Mouse (Mus musculus): ENCODE results near the gene Zic4. TPM values are rescaled to one million over a fixed set of nuclear protein-coding genes. Genes with fewer than 3 reads are reported as not detected.

The Zic4 gene
- polyA plus RNA-seq, 1 experiment from 2014 or later = not detected

DNA sequence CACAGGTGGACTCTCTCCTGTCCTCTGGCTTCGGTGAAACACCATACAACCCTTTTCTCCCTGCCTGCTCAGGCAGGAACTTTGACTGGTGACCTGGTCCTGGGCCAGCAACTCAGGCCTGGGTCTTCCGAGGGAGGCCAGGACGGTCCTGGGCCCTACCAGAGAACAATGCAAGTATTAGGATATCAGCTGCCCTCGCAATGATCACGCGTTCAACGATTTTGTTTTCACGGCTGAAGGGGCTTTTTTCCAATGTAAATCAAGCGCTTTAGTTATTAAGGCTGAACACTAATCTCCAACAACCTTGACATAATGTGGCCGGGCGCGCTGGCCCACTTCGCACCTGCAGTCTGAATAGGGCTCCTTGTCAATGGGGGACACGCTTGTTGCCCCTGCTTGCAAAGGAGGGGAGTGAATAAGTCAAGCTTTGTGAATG is 32.0 kb downstream of the Zic4 start:
- Histone ChIP-seq H3K27ac (ENCODE audit: low read length) (no peak overlapping the region), H3K36me3 (ENCODE audit: control insufficient read depth, insufficient read depth, low read length) (no peaks in the 10 kb centered on the region), H3K9ac (ENCODE audit: low read depth, low read length) (no peak overlapping the region), H3K9me3 (ENCODE audit: control insufficient read depth, low read length) (no peaks in the 10 kb centered on the region), H3K4me2 (ENCODE audit: low read depth, low read length) (no peak overlapping the region), H3K4me3 (ENCODE audit: low read length) (no peak overlapping the region), H3K27me3 (replicated peaks; ENCODE audit: control insufficient read depth, insufficient read depth, low read length) (peaks cover 73% of the 10 kb centered on the region), H3K4me1 (ENCODE audit: control insufficient read depth, insufficient read depth, low read length) (no peaks in the 10 kb centered on the region)
- no peak for ATAC-seq
- 5% methylated on average over 14 of the region's 14 CpGs for WGBS

GRCm38 (mm10) chr9:91395066-91395772 is 33.0 kb downstream of the Zic4 start:
- Histone ChIP-seq H3K27ac (ENCODE audit: low read length) (no peak overlapping the region), H3K9ac (ENCODE audit: low read depth, low read length) (no peak overlapping the region), H3K4me2 (ENCODE audit: low read depth, low read length) (no peak overlapping the region), H3K4me3 (ENCODE audit: low read length) (no peak overlapping the region), H3K9me3 (ENCODE audit: control insufficient read depth, low read length) (no peaks in the 10 kb centered on the region), H3K36me3 (ENCODE audit: control insufficient read depth, insufficient read depth, low read length) (no peaks in the 10 kb centered on the region), H3K4me1 (ENCODE audit: control insufficient read depth, insufficient read depth, low read length) (no peaks in the 10 kb centered on the region), H3K27me3 (replicated peaks; ENCODE audit: control insufficient read depth, insufficient read depth, low read length) (peaks cover 71% of the 10 kb centered on the region)
- 11% methylated on average over 14 of the region's 14 CpGs for WGBS
- no peak for ATAC-seq

GRCm38 (mm10) chr9:91399976-91400375 is 37.8 kb downstream of the Zic4 start:
- Histone ChIP-seq H3K9me3 (ENCODE audit: control insufficient read depth, low read length) (no peaks in the 10 kb centered on the region), H3K9ac (ENCODE audit: low read depth, low read length) (no peak overlapping the region), H3K4me1 (ENCODE audit: control insufficient read depth, insufficient read depth, low read length) (no peaks in the 10 kb centered on the region), H3K27me3 (replicated peaks; ENCODE audit: control insufficient read depth, insufficient read depth, low read length) (peaks cover 78% of the 10 kb centered on the region), H3K36me3 (ENCODE audit: control insufficient read depth, insufficient read depth, low read length) (no peaks in the 10 kb centered on the region), H3K27ac (ENCODE audit: low read length) (no peak overlapping the region), H3K4me3 (ENCODE audit: low read length) (no peak overlapping the region), H3K4me2 (ENCODE audit: low read depth, low read length) (no peak overlapping the region)
- no peak for ATAC-seq
- 19% methylated on average over 7 of the region's 7 CpGs for WGBS

GRCm38 (mm10) chr9:91400482-91401093 is 38.4 kb downstream of the Zic4 start:
- Histone ChIP-seq H3K4me1 (ENCODE audit: control insufficient read depth, insufficient read depth, low read length) (no peaks in the 10 kb centered on the region), H3K9me3 (ENCODE audit: control insufficient read depth, low read length) (no peaks in the 10 kb centered on the region), H3K36me3 (ENCODE audit: control insufficient read depth, insufficient read depth, low read length) (no peaks in the 10 kb centered on the region), H3K9ac (ENCODE audit: low read depth, low read length) (no peak overlapping the region), H3K27me3 (replicated peaks; ENCODE audit: control insufficient read depth, insufficient read depth, low read length) (peaks cover 78% of the 10 kb centered on the region), H3K4me3 (ENCODE audit: low read length) (no peak overlapping the region), H3K27ac (ENCODE audit: low read length) (no peak overlapping the region), H3K4me2 (ENCODE audit: low read depth, low read length) (no peak overlapping the region)
- WGBS = 8% methylated on average over 8 of the region's 8 CpGs
- no peak for ATAC-seq

- Histone ChIP-seq H3K36me3 (ENCODE audit: control insufficient read depth, insufficient read depth, low read length) (no peaks in the 10 kb centered on the region), H3K4me3 (ENCODE audit: low read length) (no peak overlapping the region), H3K27ac (ENCODE audit: low read length) (no peak overlapping the region), H3K9ac (ENCODE audit: low read depth, low read length) (no peak overlapping the region), H3K4me1 (ENCODE audit: control insufficient read depth, insufficient read depth, low read length) (no peaks in the 10 kb centered on the region), H3K27me3 (replicated peaks; ENCODE audit: control insufficient read depth, insufficient read depth, low read length) (peaks cover 82% of the 10 kb centered on the region), H3K4me2 (ENCODE audit: low read depth, low read length) (no peak overlapping the region), H3K9me3 (ENCODE audit: control insufficient read depth, low read length) (no peaks in the 10 kb centered on the region)
- 3% methylated on average over 10 of the region's 10 CpGs for WGBS
- ATAC-seq = no peak
These were observed 39.3 kb downstream of the Zic4 start for GRCm38 (mm10) chr9:91401471-91401870.

DNA sequence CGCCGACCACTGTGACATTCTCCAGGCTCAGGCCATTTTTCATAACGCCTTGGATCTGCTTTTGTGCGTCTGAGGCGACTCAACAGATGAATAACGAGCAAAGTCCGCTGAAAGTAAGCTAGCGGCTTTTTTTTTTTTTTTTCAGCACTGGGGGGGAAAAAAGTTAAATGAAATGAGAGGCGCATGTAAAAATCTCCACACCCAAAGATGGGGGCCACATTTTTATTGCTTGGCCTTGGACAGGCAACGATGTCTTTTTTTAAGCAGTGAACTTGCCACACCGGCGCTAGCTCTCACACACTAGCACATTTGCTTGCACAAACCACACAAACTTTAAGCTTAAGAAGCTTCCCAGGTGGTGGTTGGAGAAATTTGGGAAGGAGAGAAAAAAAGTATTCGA is 42.0 kb downstream of the Zic4 start:
- no peak for ATAC-seq
- 4% methylated on average over 13 of the region's 13 CpGs for WGBS
- H3K4me2 ChIP-seq (ENCODE audit: low read depth, low read length) = no peak overlapping the region
- peaks cover 75% of the 10 kb centered on the region for H3K27me3 ChIP-seq (replicated peaks; ENCODE audit: control insufficient read depth, insufficient read depth, low read length)
- no peaks in the 10 kb centered on the region for H3K4me1 ChIP-seq (ENCODE audit: control insufficient read depth, insufficient read depth, low read length)
- no peaks in the 10 kb centered on the region for H3K36me3 ChIP-seq (ENCODE audit: control insufficient read depth, insufficient read depth, low read length)
- H3K9ac ChIP-seq (ENCODE audit: low read depth, low read length) = no peak overlapping the region
- H3K4me3 ChIP-seq (ENCODE audit: low read length) = no peak overlapping the region
- no peaks in the 10 kb centered on the region for H3K9me3 ChIP-seq (ENCODE audit: control insufficient read depth, low read length)
- no peak overlapping the region for H3K27ac ChIP-seq (ENCODE audit: low read length)

DNA sequence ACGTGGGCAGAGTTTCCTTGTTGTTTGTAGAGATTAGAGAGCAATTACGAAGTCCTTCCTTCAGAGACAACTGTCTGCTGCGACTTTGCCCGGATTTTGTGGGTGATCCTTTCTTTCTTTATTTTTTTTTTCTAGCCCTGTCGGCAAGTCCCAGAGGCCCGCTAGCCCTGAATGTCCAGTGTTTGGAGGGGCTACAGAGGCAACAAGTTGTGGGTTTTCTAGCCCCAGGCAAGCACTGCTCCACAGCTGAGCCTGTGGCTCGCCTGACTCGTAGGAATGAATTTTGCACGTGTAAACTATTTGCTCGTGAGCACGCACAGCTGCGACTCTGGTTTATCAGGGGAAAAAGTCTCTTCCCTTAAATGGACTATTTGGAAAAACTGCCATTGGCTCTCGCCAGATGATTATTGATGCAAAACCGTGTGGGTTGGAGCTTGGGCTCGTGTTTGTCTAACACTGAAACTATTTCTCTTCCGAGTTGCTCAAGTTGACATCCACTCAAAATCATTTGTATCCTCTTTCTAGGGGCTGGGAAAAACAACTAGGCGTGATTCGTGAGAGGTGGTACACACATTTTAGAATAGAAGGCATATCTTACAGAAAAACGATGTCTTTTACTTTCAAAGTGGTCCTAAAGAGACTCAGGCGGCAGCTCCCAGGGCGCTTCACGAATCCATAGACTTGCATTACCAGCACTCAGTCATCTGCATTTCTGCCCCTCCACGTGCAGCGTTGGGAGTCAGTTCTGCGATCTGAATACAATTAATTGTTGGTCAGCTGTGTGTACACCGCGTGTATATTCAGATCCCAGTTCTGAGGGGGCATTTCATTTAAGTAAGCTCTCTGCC is 42.9 kb downstream of the Zic4 start:
- H3K9ac ChIP-seq (ENCODE audit: low read depth, low read length) = no peak overlapping the region
- ATAC-seq = no peak
- H3K4me1 ChIP-seq (ENCODE audit: control insufficient read depth, insufficient read depth, low read length) = no peaks in the 10 kb centered on the region
- H3K4me3 ChIP-seq (ENCODE audit: low read length) = no peak overlapping the region
- H3K27me3 ChIP-seq (replicated peaks; ENCODE audit: control insufficient read depth, insufficient read depth, low read length) = peaks cover 76% of the 10 kb centered on the region
- no peaks in the 10 kb centered on the region for H3K9me3 ChIP-seq (ENCODE audit: control insufficient read depth, low read length)
- no peak overlapping the region for H3K27ac ChIP-seq (ENCODE audit: low read length)
- H3K4me2 ChIP-seq (ENCODE audit: low read depth, low read length) = no peak overlapping the region
- under 1% methylated on average over 27 of the region's 27 CpGs for WGBS
- no peaks in the 10 kb centered on the region for H3K36me3 ChIP-seq (ENCODE audit: control insufficient read depth, insufficient read depth, low read length)

DNA sequence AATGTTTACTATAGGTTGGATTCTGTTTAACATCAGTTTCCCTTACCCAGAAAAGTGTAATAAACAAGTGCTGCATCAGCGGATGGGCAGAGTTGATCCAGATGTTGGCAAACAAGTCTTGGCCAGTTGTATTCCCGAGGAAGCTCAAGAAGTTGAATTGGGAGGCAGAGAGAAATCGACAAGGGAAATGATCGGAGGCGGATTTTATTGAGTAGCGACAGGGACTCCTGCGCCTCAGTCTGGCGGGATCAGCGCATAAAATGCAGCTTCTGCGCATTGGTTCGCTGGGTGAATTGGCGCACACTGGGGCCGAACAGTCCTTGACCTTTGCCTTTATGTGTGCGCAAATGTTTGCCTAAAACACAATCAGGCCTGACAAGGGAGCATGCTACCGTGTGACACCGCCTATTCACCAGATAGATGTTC is 43.6 kb downstream of the Zic4 start:
- no peaks in the 10 kb centered on the region for H3K36me3 ChIP-seq (ENCODE audit: control insufficient read depth, insufficient read depth, low read length)
- no peaks in the 10 kb centered on the region for H3K9me3 ChIP-seq (ENCODE audit: control insufficient read depth, low read length)
- H3K4me2 ChIP-seq (ENCODE audit: low read depth, low read length) = no peak overlapping the region
- peaks cover 76% of the 10 kb centered on the region for H3K27me3 ChIP-seq (replicated peaks; ENCODE audit: control insufficient read depth, insufficient read depth, low read length)
- no peaks in the 10 kb centered on the region for H3K4me1 ChIP-seq (ENCODE audit: control insufficient read depth, insufficient read depth, low read length)
- WGBS = under 1% methylated on average over 16 of the region's 16 CpGs
- no peak overlapping the region for H3K4me3 ChIP-seq (ENCODE audit: low read length)
- no peak overlapping the region for H3K9ac ChIP-seq (ENCODE audit: low read depth, low read length)
- ATAC-seq = no peak
- no peak overlapping the region for H3K27ac ChIP-seq (ENCODE audit: low read length)

DNA sequence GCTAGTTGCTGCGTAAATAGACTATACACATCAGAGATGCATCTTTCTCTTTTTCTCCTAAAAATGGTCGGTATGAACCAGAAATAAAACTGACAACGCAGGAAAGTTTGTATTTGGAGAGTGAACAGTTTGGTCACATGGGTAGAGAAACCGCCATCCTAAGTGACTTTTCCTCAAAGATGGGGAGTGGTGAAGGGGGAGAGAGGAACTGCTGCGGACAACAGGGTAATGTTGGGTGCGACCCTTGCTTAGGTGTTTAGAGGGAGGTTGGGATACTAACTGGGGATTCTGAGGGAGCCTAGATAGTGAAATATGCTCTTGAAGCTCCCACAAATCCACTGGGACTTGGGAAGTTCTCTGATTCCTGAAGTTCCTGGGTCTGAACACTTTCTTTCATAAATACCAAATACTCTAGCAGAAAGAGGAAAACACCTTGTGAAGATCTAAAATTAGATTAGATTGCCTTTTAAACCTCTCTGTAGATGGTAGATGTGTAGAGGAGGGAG is 44.1 kb downstream of the Zic4 start:
- no peak overlapping the region for H3K9ac ChIP-seq (ENCODE audit: low read depth, low read length)
- H3K4me1 ChIP-seq (ENCODE audit: control insufficient read depth, insufficient read depth, low read length) = no peaks in the 10 kb centered on the region
- H3K4me2 ChIP-seq (ENCODE audit: low read depth, low read length) = no peak overlapping the region
- WGBS = 1% methylated on average over 6 of the region's 6 CpGs
- ATAC-seq = no peak
- H3K4me3 ChIP-seq (ENCODE audit: low read length) = no peak overlapping the region
- no peaks in the 10 kb centered on the region for H3K36me3 ChIP-seq (ENCODE audit: control insufficient read depth, insufficient read depth, low read length)
- peaks cover 73% of the 10 kb centered on the region for H3K27me3 ChIP-seq (replicated peaks; ENCODE audit: control insufficient read depth, insufficient read depth, low read length)
- H3K9me3 ChIP-seq (ENCODE audit: control insufficient read depth, low read length) = no peaks in the 10 kb centered on the region
- H3K27ac ChIP-seq (ENCODE audit: low read length) = no peak overlapping the region
